Mouse (Mus musculus): ENCODE results near the gene Naa30.

Gene Naa30

GRCm38 (mm10) chr14:49171867-49172581 lies at the start of gene Naa30:
TSS of gene Naa30 (plus strand) at chr14:49172226.
- H3K4me3 ChIP-seq (replicated peaks; ENCODE audit: low read length), result peak within 1 kb of the TSS; percentile 93
- peaks cover 31% of the 10 kb centered on the region for H3K4me1 ChIP-seq (replicated peaks; ENCODE audit: low read depth, low read length)
- peaks cover 29% of the 10 kb centered on the region for H3K36me3 ChIP-seq (ENCODE audit: insufficient read depth, low read length)
- H3K9me3 ChIP-seq (ENCODE audit: low read length), result no peaks in the 10 kb centered on the region
- no peaks in the 10 kb centered on the region for H3K27me3 ChIP-seq (ENCODE audit: insufficient read depth, low read length)
- TF ChIP-seq POU5F1 (IDR thresholded peaks at IDR 0.05; ENCODE audit: borderline replicate concordance, low read length) (no peak), CTCF (conservative IDR thresholded peaks at IDR 0.05; ENCODE audit: low read length) (no peak), NANOG (IDR thresholded peaks at IDR 0.05; ENCODE audit: borderline replicate concordance, low read length) (no peak)

GRCm38 (mm10) chr14:49127162-49127779 lies 44.8 kb upstream of the Naa30 start:
- Histone ChIP-seq H3K36me3 (ENCODE audit: insufficient read depth, low read length) (peaks cover 6% of the 10 kb centered on the region; the same call in 1 of the 2 replicates), H3K4me1 (replicated peaks; ENCODE audit: low read depth, low read length) (peaks cover 39% of the 10 kb centered on the region), H3K9me3 (ENCODE audit: low read length) (peaks cover 33% of the 10 kb centered on the region), H3K4me3 (replicated peaks; ENCODE audit: low read length) (peak overlapping the region; percentile 58), H3K27me3 (ENCODE audit: insufficient read depth, low read length) (no peaks in the 10 kb centered on the region)
- TF ChIP-seq CTCF (conservative IDR thresholded peaks at IDR 0.05; ENCODE audit: low read length), result no peak
- TF ChIP-seq NANOG (IDR thresholded peaks at IDR 0.05; ENCODE audit: borderline replicate concordance, low read length), result no peak
- no peak for TF ChIP-seq POU5F1 (IDR thresholded peaks at IDR 0.05; ENCODE audit: borderline replicate concordance, low read length)

- Histone ChIP-seq H3K9me3 (ENCODE audit: low read length) (peaks cover 36% of the 10 kb centered on the region), H3K4me3 (replicated peaks; ENCODE audit: low read length) (no peak overlapping the region), H3K36me3 (ENCODE audit: insufficient read depth, low read length) (peaks cover 6% of the 10 kb centered on the region; the same call in 1 of the 2 replicates), H3K27me3 (ENCODE audit: insufficient read depth, low read length) (no peaks in the 10 kb centered on the region), H3K4me1 (replicated peaks; ENCODE audit: low read depth, low read length) (peaks cover 34% of the 10 kb centered on the region)
- TF ChIP-seq NANOG (IDR thresholded peaks at IDR 0.05; ENCODE audit: borderline replicate concordance, low read length) (peak; percentile 65; the same call in 1 of the 2 replicates), POU5F1 (IDR thresholded peaks at IDR 0.05; ENCODE audit: borderline replicate concordance, low read length) (no peak), CTCF (conservative IDR thresholded peaks at IDR 0.05; ENCODE audit: low read length) (no peak)
Measured at GRCm38 (mm10) chr14:49128544-49129263, 43.3 kb upstream of the Naa30 start.

GRCm38 (mm10) chr14:49132391-49132790 lies 39.6 kb upstream of the Naa30 start:
- TF ChIP-seq POU5F1 (IDR thresholded peaks at IDR 0.05; ENCODE audit: borderline replicate concordance, low read length), result no peak
- TF ChIP-seq CTCF (conservative IDR thresholded peaks at IDR 0.05; ENCODE audit: low read length), result no peak
- no peak for TF ChIP-seq NANOG (IDR thresholded peaks at IDR 0.05; ENCODE audit: borderline replicate concordance, low read length)
- H3K27me3 ChIP-seq (ENCODE audit: insufficient read depth, low read length), result no peaks in the 10 kb centered on the region

GRCm38 (mm10) chr14:49138171-49138570 lies 33.9 kb upstream of the Naa30 start:
- Histone ChIP-seq H3K36me3 (ENCODE audit: insufficient read depth, low read length) (no peaks in the 10 kb centered on the region), H3K4me3 (replicated peaks; ENCODE audit: low read length) (no peak overlapping the region), H3K9me3 (ENCODE audit: low read length) (no peaks in the 10 kb centered on the region), H3K27me3 (ENCODE audit: insufficient read depth, low read length) (no peaks in the 10 kb centered on the region), H3K4me1 (replicated peaks; ENCODE audit: low read depth, low read length) (peaks cover 24% of the 10 kb centered on the region)
- TF ChIP-seq CTCF (conservative IDR thresholded peaks at IDR 0.05; ENCODE audit: low read length) (no peak), NANOG (IDR thresholded peaks at IDR 0.05; ENCODE audit: borderline replicate concordance, low read length) (no peak), POU5F1 (IDR thresholded peaks at IDR 0.05; ENCODE audit: borderline replicate concordance, low read length) (no peak)

More at GRCm38 (mm10) chr14:49132391-49132790, 39.6 kb upstream of the Naa30 start:
- peaks cover 27% of the 10 kb centered on the region for H3K9me3 ChIP-seq (ENCODE audit: low read length)
- H3K4me1 ChIP-seq (replicated peaks; ENCODE audit: low read depth, low read length), result peaks cover 24% of the 10 kb centered on the region
- peaks cover 6% of the 10 kb centered on the region; the same call in 1 of the 2 replicates for H3K36me3 ChIP-seq (ENCODE audit: insufficient read depth, low read length)
- H3K4me3 ChIP-seq (replicated peaks; ENCODE audit: low read length), result no peak overlapping the region

- TF ChIP-seq POU5F1 (IDR thresholded peaks at IDR 0.05; ENCODE audit: borderline replicate concordance, low read length) (no peak), CTCF (conservative IDR thresholded peaks at IDR 0.05; ENCODE audit: low read length) (no peak), NANOG (IDR thresholded peaks at IDR 0.05; ENCODE audit: borderline replicate concordance, low read length) (no peak)
- H3K4me1 ChIP-seq (replicated peaks; ENCODE audit: low read depth, low read length), result peaks cover 29% of the 10 kb centered on the region
- H3K9me3 ChIP-seq (ENCODE audit: low read length), result no peaks in the 10 kb centered on the region
- H3K36me3 ChIP-seq (ENCODE audit: insufficient read depth, low read length), result no peaks in the 10 kb centered on the region
- no peak overlapping the region for H3K4me3 ChIP-seq (replicated peaks; ENCODE audit: low read length)
- no peaks in the 10 kb centered on the region for H3K27me3 ChIP-seq (ENCODE audit: insufficient read depth, low read length)
Measured at GRCm38 (mm10) chr14:49140756-49141155, 31.3 kb upstream of the Naa30 start.

GRCm38 (mm10) chr14:49153801-49154200 lies 18.2 kb upstream of the Naa30 start:
- no peaks in the 10 kb centered on the region for H3K36me3 ChIP-seq (ENCODE audit: insufficient read depth, low read length)
- no peak overlapping the region for H3K4me3 ChIP-seq (replicated peaks; ENCODE audit: low read length)
- no peaks in the 10 kb centered on the region for H3K4me1 ChIP-seq (replicated peaks; ENCODE audit: low read depth, low read length)
- no peak for TF ChIP-seq NANOG (IDR thresholded peaks at IDR 0.05; ENCODE audit: borderline replicate concordance, low read length)
- peak; percentile 84 for TF ChIP-seq CTCF (conservative IDR thresholded peaks at IDR 0.05; ENCODE audit: low read length)
- H3K9me3 ChIP-seq (ENCODE audit: low read length), result no peaks in the 10 kb centered on the region
- H3K27me3 ChIP-seq (ENCODE audit: insufficient read depth, low read length), result peaks cover 12% of the 10 kb centered on the region

- H3K9me3 ChIP-seq (ENCODE audit: low read length), result 0 out of 2 replicates have a peak, but pooled peaks cover under 1% of the 10 kb centered on the region
- no peak overlapping the region for H3K4me3 ChIP-seq (replicated peaks; ENCODE audit: low read length)
- peaks cover 10% of the 10 kb centered on the region; the same call in 1 of the 2 replicates for H3K27me3 ChIP-seq (ENCODE audit: insufficient read depth, low read length)
- no peaks in the 10 kb centered on the region for H3K36me3 ChIP-seq (ENCODE audit: insufficient read depth, low read length)
- TF ChIP-seq CTCF (conservative IDR thresholded peaks at IDR 0.05; ENCODE audit: low read length) (no peak), POU5F1 (IDR thresholded peaks at IDR 0.05; ENCODE audit: borderline replicate concordance, low read length) (no peak), NANOG (IDR thresholded peaks at IDR 0.05; ENCODE audit: borderline replicate concordance, low read length) (peak; percentile 61; the same call in 1 of the 2 replicates)
- no peaks in the 10 kb centered on the region for H3K4me1 ChIP-seq (replicated peaks; ENCODE audit: low read depth, low read length)
Measured at GRCm38 (mm10) chr14:49155572-49155971, 16.5 kb upstream of the Naa30 start.

Data from E14TG2a.4 (cell line).